Mouse (Mus musculus) left cerebral cortex, adult 8-10 months (tissue): ENCODE results near the gene Il3. TPM values are rescaled to one million over a fixed set of nuclear protein-coding genes. Genes with fewer than 3 reads are reported as not detected.

Experiments
- DNase-seq, 2 experiments: peaks; one replicate each; pipeline ENCODE4 v3.0.0; 2022; ENCODE audit warnings: low spot score in 2 of 2
- total RNA-seq, 4 experiments: library from RNA; stranded (reverse); gene quantifications; 2 replicates each; pipeline ENCODE4 v1.2.4; 2022

The Il3 gene
- total RNA-seq, 4 experiments from 2014 or later: not detected

GRCm38 (mm10) chr11:54287821-54288453 is 20.9 kb upstream of the Il3 start:
- no peak for DNase-seq

- no peak for DNase-seq
Observed at GRCm38 (mm10) chr11:54271437-54271949, 4.4 kb upstream of the Il3 start.

- no peak for DNase-seq
Observed at GRCm38 (mm10) chr11:54269191-54269896, 2.3 kb upstream of the Il3 start.

- DNase-seq: peak in 1 of 2 experiments; percentile 7
Observed at GRCm38 (mm10) chr11:54264542-54264941, 2.5 kb downstream of the Il3 start.

GRCm38 (mm10) chr11:54263405-54264031 is 3.6 kb downstream of the Il3 start:
- DNase-seq: no peak

- peak; percentile 8 to 15 for DNase-seq
Observed at GRCm38 (mm10) chr11:54256624-54257376, 10.3 kb downstream of the Il3 start.

GRCm38 (mm10) chr11:54254114-54254513 is 13.0 kb downstream of the Il3 start:
- DNase-seq: no peak

GRCm38 (mm10) chr11:54250575-54250974 is 16.5 kb downstream of the Il3 start:
- DNase-seq: no peak

GRCm38 (mm10) chr11:54249748-54250147 is 17.3 kb downstream of the Il3 start:
- DNase-seq: no peak

GRCm38 (mm10) chr11:54248940-54249717 is 17.9 kb downstream of the Il3 start, which contains the start of gene Csf2:
TSS of gene Csf2 (minus strand) at chr11:54249667.
- no peak for DNase-seq

GRCm38 (mm10) chr11:54247251-54247950 is 19.7 kb downstream of the Il3 start:
- no peak for DNase-seq

GRCm38 (mm10) chr11:54244465-54244864 is 22.6 kb downstream of the Il3 start:
- DNase-seq: no peak

- DNase-seq: no peak
Observed at GRCm38 (mm10) chr11:54242494-54242893, 24.6 kb downstream of the Il3 start.

- no peak for DNase-seq
Observed at GRCm38 (mm10) chr11:54236939-54237338, 30.1 kb downstream of the Il3 start.

- no peak for DNase-seq
Observed at GRCm38 (mm10) chr11:54227478-54227877, 39.6 kb downstream of the Il3 start.

GRCm38 (mm10) chr11:54224475-54224986 is 42.5 kb downstream of the Il3 start:
- no peak for DNase-seq

GRCm38 (mm10) chr11:54223637-54224474 is 43.2 kb downstream of the Il3 start:
- DNase-seq: no peak

GRCm38 (mm10) chr11:54219903-54220740 is 47.0 kb downstream of the Il3 start:
- no peak for DNase-seq
